Mouse (Mus musculus): Measurements from ENCODE around the gene Gpsm3.

Gene Gpsm3

GRCm38 (mm10) chr17:34604061-34604508 lies 14.5 kb downstream of the Gpsm3 start, which contains the start of gene Agpat1:
Gene Agpat1 (plus strand): TSS chr17:34604262.
- peak; percentile 97 for DNase-seq (ENCODE audit: low spot score)

GRCm38 (mm10) chr17:34604511-34605237 lies 15.1 kb downstream of the Gpsm3 start:
- DNase-seq (ENCODE audit: low spot score), result no peak

- DNase-seq (ENCODE audit: low spot score), result peak; percentile 87
Measured at GRCm38 (mm10) chr17:34605609-34606008, 16.0 kb downstream of the Gpsm3 start.

- no peak for DNase-seq (ENCODE audit: low spot score)
Measured at GRCm38 (mm10) chr17:34606186-34607039, 16.8 kb downstream of the Gpsm3 start.

GRCm38 (mm10) chr17:34607997-34608396 lies 18.4 kb downstream of the Gpsm3 start:
- DNase-seq (ENCODE audit: low spot score), result no peak

GRCm38 (mm10) chr17:34611050-34611449 lies 21.4 kb downstream of the Gpsm3 start:
- DNase-seq (ENCODE audit: low spot score), result no peak

- DNase-seq (ENCODE audit: low spot score), result no peak
Measured at GRCm38 (mm10) chr17:34613054-34613645, 23.5 kb downstream of the Gpsm3 start.

- no peak for DNase-seq (ENCODE audit: low spot score)
Measured at GRCm38 (mm10) chr17:34613830-34614229, 24.2 kb downstream of the Gpsm3 start.

- no peak for DNase-seq (ENCODE audit: low spot score)
Measured at GRCm38 (mm10) chr17:34615871-34616270, 26.3 kb downstream of the Gpsm3 start, which contains the start of gene Egfl8. Gene Egfl8 (minus strand): TSS chr17:34615971.

GRCm38 (mm10) chr17:34618999-34619398 lies 29.4 kb downstream of the Gpsm3 start:
- DNase-seq (ENCODE audit: low spot score), result no peak

- DNase-seq (ENCODE audit: low spot score), result no peak
Measured at GRCm38 (mm10) chr17:34621006-34621405, 31.4 kb downstream of the Gpsm3 start.

GRCm38 (mm10) chr17:34623161-34623560 lies 33.6 kb downstream of the Gpsm3 start:
- no peak for DNase-seq (ENCODE audit: low spot score)

- DNase-seq (ENCODE audit: low spot score), result no peak
Measured at GRCm38 (mm10) chr17:34624981-34625380, 35.4 kb downstream of the Gpsm3 start.

- DNase-seq (ENCODE audit: low spot score), result no peak
Measured at GRCm38 (mm10) chr17:34626062-34626772, 36.6 kb downstream of the Gpsm3 start.

- no peak for DNase-seq (ENCODE audit: low spot score)
Measured at GRCm38 (mm10) chr17:34626773-34627092, 37.1 kb downstream of the Gpsm3 start.

- peak; percentile 59 for DNase-seq (ENCODE audit: low spot score)
Measured at GRCm38 (mm10) chr17:34627093-34627942, 37.7 kb downstream of the Gpsm3 start.

GRCm38 (mm10) chr17:34627943-34628643 lies 38.5 kb downstream of the Gpsm3 start, which contains the start of gene Ppt2:
Gene Ppt2 (minus strand): TSS chr17:34628510.
- DNase-seq (ENCODE audit: low spot score), result no peak

GRCm38 (mm10) chr17:34628644-34628967 lies 39.0 kb downstream of the Gpsm3 start:
- DNase-seq (ENCODE audit: low spot score), result no peak

GRCm38 (mm10) chr17:34629221-34629751 lies 39.7 kb downstream of the Gpsm3 start, which contains the start of gene Prrt1:
Gene Prrt1 (plus strand): TSS chr17:34629533.
- no peak for DNase-seq (ENCODE audit: low spot score)

Measured in urinary bladder, postnatal 10 days (tissue).